Mouse (Mus musculus): ENCODE data around the gene Bmp7.

Gene Bmp7

DNA sequence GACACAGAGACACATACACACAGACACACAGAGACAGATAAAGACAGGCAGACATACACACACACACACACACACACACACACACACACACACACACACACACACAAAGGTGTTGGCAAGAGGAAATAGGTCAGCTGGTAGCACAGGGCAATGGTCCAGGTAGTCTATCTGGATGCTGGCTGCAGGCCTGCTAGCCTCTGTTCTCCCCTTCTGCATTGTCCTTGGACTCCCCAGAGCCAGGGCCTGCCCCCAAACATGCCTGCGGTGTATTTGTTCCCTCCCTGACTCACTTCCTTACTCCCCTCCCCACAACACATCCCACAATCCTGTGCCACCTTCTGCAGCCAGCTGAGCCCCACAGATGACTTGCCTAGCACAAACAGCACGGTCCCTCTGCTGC, 86.0 kb downstream of the Bmp7 start:
- no peak for DNase-seq (ENCODE audit: low spot score in 2 of 2)

DNA sequence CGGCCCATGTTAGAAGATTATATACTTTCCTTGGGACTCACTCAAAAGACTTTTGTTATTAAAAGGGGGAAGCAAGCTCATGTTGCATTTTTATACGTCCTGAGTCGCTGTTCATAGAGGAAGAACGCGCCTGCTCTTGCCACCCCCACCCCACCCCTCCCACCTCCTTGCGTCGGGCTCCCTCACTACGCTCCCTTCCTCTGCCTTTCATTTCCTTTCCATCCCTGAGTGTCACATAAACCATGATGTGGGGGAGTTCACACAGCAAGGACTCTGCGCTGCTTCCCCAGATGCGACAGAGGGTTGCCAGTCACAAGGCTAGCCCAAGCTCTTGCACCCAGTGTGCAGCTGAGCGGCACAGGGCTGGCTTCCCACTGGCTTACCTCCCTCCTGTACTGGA, 88.3 kb downstream of the Bmp7 start:
- DNase-seq (ENCODE audit: low spot score in 2 of 2): no peak

DNA sequence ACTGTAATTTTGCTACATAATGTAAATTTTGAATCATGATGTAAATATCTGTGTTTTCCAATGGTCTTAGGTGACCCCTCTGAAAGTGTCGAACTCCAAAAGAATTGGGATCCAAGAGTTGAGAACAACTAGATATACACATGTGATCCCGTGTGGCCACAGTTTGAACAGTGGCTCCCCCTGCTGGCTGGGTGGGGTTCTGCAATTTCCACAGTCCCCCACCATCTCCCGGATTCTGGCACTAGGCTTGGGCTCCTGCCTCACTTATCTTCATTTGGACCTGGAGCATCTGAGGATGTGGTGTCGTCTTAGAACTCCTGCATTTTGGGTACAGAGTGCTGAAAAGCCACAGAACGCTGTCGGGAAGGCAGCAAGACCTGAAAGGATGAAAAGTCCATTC, 91.9 kb downstream of the Bmp7 start:
- DNase-seq (ENCODE audit: low spot score in 2 of 2): no peak

DNA sequence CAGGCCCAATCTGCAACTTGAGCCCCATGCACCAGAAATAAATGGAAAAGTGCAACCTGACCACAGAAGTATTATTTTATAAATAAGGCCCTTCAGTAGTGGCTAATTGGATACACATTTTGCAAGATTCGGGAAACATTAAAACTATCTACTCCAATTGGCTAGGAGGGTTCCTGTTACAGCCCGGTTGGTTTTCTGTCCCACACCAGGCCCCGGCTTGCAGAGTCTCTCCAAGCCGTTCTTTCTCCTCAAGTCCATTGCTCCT, 93.9 kb downstream of the Bmp7 start:
- DNase-seq (ENCODE audit: low spot score in 2 of 2): no peak

DNA sequence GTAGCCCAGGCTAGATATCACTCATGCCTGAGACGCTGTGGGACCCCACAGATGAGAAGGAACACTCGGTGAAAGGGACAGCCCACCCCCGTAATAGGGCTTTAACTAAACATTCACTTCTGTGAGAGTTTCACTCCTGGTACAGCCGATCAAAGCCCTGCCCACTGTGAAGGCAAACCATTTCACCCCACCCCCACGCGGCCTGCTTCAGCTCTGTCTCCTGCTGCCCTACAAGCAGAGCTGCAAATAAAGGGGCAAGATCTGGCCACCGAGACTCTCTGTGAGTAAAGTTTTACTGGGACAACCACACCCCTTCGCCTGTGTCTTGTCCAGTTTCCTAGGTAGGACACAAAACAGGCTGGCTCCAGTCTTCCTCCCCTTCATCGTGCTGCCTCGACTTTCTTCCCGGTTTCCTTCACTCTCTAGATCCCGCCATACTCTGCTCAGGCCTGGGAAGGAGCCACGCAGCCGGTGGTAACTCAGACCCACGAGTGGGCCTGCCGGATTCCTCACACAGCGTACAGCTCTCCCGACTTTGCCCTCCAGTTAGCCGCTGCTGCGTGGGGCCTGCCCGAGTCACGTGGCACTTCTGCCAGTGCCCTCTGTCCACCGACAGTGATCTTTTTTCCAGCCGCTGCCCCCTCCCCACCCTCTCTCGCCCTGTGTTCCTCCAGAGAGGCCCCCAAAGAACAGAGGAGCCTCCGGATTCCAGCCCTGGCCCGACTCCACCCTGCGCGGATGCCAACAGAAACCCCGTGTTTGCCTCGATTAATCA, 94.4 kb downstream of the Bmp7 start:
- no peak for DNase-seq (ENCODE audit: low spot score in 2 of 2)

DNA sequence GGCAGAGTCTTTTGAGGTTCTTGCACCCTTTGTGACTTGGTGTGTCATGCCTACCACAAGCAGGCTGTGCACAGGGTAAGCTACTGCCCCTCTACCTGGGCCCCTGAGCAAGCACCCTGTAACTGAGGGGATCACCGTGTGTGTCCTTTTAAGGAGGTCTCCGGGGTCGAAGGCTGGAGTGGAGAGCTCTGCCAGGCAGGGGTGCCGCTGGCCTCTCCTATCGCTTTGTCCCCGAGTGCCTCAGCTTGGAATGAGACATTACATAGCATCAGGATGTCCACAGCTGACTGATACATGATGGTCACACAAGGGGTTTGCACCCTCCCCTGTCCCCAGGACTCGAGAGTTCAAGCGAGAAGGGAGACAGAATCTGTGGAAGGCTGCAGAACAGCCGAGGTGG, 96.2 kb downstream of the Bmp7 start:
- no peak for DNase-seq (ENCODE audit: low spot score in 2 of 2)

DNA sequence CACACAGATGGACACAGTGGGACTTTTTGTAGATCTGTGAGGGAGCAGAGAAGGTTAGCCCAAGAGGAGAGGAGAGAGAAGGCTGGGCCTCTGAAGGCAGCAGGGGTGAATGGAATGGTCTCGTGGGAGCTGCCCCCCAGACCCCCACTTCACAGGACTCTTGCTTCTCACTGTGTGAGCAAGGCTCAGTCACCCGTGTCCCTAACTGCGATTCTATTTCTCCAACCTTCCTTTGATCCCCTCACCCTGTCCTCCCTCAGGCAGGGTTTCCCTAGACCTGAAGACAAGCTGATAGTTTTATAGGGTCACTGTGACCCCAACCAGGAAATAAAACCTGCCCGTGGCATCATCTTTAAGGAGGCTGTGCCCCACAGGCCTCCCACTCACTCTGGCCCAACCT, 97.8 kb downstream of the Bmp7 start:
- DNase-seq (ENCODE audit: low spot score in 2 of 2): no peak

DNA sequence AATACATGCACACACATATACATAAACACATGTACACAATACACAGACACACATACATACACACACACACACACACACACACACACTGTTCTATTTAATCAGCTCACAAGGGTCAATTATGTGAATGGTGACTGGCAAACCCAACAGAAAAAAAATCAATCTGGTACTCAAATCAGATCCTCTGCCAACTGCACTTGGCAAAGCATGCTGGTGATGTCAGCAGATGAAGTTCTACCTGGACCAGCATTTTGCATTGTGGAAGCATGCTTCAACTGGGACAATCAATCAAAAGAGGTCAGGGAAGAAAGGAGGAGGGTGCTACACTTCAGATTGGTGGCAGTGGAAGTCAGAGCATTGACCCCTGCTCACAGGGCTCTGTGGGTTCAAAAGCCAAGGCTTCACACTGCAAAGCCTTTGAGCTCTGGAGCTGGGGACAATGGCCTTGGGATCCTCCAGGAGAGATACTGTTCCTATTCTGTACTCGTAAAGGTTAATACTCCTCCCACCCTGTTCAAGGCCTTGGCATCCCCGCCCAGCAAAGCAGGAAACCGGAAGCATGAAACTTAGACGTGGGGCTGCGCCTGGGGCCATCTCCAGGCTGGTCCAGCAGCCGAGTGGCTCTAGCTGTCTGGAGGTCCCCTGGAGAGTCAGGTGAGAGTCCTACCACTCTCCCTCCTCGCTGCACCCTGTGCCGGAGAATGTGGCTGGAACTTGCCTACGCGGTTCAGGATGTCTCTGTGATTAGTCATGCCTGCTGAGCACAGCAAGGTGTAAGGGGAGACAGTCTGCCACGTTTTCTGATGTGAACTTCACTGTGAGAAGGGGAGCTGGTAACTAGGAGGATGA, 99.0 kb downstream of the Bmp7 start:
- no peak for DNase-seq (ENCODE audit: low spot score in 2 of 2)

DNA sequence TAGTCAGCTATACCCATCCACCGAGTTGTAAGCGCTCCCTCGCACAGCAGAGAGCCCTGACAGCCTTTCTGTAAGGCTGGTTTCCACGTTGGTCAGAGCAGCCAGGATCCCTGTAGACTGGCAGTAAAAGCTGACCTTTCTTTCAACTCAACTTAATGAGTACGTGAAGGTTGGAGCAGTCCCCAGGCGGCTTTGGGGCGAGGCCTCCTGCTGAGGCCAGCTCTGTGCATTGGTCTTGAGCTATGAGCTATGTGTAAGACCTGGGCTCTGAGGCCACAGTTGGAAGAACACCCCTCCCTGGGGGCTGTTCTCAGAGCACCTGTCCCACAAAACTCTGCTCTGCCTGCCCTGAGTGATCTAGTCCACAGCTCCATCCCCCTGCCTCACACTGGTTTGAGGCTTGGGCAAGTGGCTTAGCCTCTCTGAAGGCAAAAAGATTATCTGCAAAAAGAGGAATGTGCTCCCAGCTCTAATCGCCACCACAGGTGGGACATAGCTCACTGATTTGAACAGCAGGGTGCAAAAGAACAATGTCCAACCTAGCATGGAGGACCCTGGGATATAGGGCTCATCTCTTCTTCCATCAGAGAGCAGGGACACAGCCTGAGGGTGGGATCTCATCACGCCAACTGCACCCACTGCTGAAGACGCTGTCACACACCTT, 100.7 kb downstream of the Bmp7 start:
- DNase-seq (ENCODE audit: low spot score in 2 of 2): no peak

DNA sequence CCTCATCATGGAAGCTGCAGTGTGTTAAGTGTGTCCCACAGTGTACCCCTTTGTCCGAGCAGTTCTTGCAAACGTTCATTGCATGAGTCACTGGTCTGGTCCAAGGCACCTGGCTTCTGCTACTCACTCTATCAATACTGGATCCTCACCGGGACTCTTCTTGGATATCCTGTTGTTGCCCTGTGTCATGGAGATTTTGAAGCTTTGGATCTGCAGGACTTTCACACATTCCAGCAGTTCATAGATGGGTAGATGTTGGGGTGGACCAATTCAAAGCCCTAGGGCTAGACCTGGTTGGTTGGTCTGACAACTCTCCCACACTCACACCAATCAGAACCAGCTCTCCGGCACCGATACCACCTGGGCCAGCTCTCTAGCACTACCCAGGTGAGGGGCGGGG, 103.6 kb downstream of the Bmp7 start:
- no peak for DNase-seq (ENCODE audit: low spot score in 2 of 2)

DNA sequence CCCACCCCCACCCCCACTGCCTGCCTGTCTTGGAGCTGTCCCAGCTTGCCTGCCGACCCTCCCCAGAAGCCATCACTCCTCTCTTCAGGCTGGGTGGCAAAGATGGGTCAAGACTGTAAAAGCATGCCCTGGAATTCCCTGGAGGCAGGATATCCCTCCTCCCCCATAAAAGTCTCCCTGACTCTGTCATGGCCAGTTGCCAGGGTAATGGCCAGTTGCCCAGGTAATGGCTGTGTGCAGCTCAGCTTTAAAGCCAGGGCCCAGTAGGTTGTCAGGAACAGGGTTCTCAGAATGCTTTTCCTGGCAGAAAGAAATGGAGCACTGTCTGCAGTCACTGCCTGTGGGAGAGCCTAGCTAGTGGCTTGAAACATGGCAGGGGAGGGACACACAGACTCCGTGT, 106.9 kb downstream of the Bmp7 start:
- DNase-seq (ENCODE audit: low spot score in 2 of 2): no peak

DNA sequence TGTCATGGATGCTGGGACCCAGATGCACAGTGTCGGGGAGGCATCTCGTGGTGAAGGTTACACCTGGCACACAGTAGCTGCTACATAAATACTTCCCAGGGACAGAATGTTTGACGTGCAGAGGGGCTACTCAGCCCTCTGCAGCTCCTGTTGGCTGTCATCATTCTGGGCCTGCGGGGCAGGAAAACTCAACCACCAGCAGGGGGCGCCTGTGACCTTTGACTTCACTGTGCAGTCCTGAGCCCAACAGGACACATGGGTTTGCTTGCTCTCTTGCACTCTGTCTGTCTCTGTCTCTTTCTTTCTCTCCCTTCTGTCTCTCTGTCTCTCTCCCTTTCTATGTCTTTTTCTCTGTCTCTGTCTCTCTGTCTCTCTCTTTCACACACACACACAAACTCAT, 108.4 kb downstream of the Bmp7 start:
- peak; percentile 63 to 68 for DNase-seq (ENCODE audit: low spot score in 2 of 2)

DNA sequence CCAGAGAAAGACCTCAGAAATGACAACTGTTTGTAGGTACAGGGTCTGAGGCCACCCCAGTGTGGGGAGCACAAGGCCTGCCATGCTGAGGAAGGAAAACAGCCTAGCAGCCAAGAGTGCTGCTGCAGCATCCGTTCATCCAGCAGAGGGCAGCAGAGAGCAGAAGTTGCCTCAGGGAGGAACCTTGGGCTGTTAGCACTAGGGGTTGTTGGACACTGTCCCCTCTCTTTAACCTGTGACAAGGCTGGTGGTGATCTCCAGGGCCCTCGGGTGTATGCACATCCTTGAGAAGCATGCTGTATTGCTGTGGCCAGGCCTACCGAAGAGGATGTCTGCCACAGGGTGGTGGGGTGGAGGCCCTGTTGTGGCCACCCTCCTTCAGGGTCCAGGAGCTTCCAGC, 109.0 kb downstream of the Bmp7 start:
- peak; percentile 85 to 91 for DNase-seq (ENCODE audit: low spot score in 2 of 2)

DNA sequence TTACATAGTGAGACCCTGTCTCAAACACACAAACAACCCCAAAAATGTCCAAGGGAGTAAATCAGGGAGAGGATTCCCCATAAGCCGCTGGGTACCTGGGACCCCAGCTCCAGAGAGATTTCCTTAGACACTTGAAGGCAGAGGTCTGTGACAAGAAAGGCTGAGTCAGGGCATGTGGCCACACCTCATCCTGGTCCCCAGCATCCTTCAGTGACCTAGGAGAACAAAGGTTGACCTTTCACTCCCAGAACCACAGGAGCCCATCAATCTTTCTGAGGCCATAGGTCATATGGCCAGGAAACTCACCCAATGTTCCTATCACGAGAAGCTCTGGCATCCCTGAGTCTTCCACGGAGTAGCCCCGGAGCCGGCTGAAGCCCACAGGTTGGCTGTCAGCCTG, 111.9 kb downstream of the Bmp7 start:
- DNase-seq (ENCODE audit: low spot score in 2 of 2): no peak

DNA sequence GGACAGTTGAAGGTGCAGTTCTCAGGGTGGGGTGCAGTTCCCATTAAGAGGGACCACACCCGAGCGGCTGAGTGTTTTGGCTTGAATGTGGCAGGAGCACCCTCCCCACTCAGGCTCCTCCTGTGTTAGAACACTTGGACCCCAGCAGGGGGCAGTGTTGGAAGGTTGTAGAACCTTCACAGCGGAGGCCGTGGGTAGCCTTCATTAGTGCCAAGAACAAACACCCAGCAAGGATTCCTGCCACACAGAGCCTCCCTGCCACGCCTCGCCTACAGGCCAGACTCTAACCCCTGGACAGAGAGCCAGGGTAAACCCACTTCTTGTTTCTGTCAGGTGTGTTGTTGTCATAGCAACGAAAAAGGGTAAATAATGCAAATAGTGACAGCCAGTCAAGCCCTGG, 112.6 kb downstream of the Bmp7 start:
- DNase-seq (ENCODE audit: low spot score in 2 of 2): no peak

DNA sequence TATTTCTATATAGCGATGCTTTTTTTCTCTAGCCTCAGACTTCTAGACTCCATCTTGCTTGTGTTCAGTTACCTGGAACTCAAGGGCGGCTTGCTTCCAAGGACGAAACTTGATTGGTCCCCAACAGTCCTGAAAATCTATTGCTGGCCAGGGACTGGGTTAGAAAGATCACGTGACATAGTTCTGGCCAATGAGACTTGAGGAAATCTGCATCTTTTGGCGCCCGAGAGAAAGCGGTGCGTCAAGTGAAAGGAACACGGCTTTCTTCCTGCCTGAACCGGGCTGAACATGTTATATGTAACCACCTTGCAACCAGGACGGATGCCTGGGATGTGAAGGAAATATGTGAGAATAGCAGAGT, 114.4 kb downstream of the Bmp7 start:
- DNase-seq (ENCODE audit: low spot score in 2 of 2): no peak

DNA sequence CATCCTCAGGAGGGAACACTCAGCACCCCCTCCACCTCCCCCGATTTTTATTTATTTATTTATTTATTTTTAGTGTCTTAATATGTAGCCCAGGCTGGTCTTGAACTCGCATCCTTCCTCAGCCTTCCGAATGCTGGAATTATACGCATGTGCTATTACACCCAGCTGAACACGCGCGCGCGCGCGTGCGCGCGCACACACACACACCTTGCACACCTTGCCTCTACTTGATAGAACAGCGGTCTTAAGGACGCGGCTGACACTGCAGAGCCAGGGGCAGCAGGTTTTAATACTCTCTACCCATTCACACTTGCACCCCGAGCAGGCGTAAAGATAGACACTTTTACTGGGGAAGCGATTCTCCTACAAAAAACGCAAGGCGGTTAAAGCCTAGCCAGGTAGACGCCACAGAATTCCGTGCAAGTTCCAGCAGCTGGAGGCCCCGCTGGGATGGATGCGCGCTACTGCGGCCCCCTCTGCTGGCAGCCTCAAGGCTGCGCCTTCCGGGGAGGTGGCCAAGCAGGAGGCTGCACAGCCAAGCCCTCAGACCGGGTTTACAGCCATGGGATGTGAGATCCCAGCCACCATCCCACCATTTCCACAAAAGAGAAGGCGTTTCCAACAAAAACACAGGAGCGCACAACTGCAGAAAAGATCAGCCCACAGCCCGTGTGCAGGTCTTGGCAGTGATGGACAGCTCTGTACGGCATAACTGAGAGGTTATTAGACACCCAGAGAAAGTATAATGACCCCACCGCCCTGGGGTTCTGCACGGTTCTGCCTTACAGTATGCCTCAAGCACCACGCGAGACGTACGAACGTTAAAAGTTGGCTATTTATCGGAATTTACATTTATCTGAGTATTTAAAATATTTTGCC, 115.0 kb downstream of the Bmp7 start:
- DNase-seq (ENCODE audit: low spot score in 2 of 2): peak; percentile 32 to 45

DNA sequence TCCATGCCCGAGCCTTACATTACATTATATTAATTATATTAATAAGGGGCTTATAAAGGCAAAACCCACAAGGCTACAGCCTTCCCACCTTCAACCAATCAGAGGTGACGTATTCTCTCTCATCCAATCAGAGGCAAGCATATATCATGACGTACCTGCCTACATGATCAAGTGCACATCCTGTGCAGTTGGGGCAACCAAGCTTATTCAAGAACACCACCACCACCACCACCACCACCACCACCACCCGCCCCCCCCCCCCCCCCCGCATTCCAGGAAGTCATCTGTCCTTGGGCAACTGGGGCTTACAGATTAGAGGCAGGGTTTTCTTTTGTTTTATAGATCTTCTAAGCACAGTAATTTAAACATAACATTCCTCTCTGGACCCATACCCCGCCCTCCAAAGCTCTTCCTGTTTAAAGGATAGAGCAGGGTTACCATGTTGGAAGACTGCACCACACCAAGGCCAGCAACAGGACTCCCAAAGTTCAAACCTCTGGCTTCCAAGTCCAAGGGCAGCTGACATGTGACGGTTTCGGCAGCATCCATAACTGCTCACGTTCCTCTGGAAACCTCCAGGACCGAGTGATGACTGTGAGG, 121.4 kb downstream of the Bmp7 start:
- no peak for DNase-seq (ENCODE audit: low spot score in 2 of 2)
